Mouse (Mus musculus) activated CD4-positive, CD25-positive, alpha-beta regulatory T cell, adult 4 months (primary cell): ENCODE results near the gene Slc24a3. TPM values are rescaled to one million over a fixed set of nuclear protein-coding genes. Genes with fewer than 3 reads are reported as not detected.

Source experiments
- ATAC-seq: one replicate; pipeline ENCODE4 v1.8.0; 2017
- polyA plus RNA-seq, 2 experiments: library from polyadenylated mRNA; unstranded; fragments of 100-300 nt; shearing (Covaris generic); gene quantifications; one replicate each; pipeline ENCODE4 v1.2.1; 2017

Gene Slc24a3
- polyA plus RNA-seq, 2 experiments from 2014 or later: 0.56 to 0.76 TPM

- no peak for ATAC-seq
Observed at GRCm38 (mm10) chr2:145368701-145369100, 201.1 kb downstream of the Slc24a3 start.

- ATAC-seq: no peak
Observed at GRCm38 (mm10) chr2:145370795-145371194, 203.2 kb downstream of the Slc24a3 start.

- no peak for ATAC-seq
Observed at GRCm38 (mm10) chr2:145373803-145374202, 206.2 kb downstream of the Slc24a3 start.

- no peak for ATAC-seq
Observed at GRCm38 (mm10) chr2:145382908-145383770, 215.6 kb downstream of the Slc24a3 start.

- no peak for ATAC-seq
Observed at GRCm38 (mm10) chr2:145384221-145384620, 216.7 kb downstream of the Slc24a3 start.

GRCm38 (mm10) chr2:145385220-145385619, 217.7 kb downstream of the Slc24a3 start:
- no peak for ATAC-seq

GRCm38 (mm10) chr2:145385773-145386172, 218.2 kb downstream of the Slc24a3 start:
- ATAC-seq: no peak

GRCm38 (mm10) chr2:145395804-145396203, 228.2 kb downstream of the Slc24a3 start:
- no peak for ATAC-seq

- no peak for ATAC-seq
Observed at GRCm38 (mm10) chr2:145396579-145396978, 229.0 kb downstream of the Slc24a3 start.

- no peak for ATAC-seq
Observed at GRCm38 (mm10) chr2:145397456-145398206, 230.1 kb downstream of the Slc24a3 start.

GRCm38 (mm10) chr2:145401240-145401805, 233.8 kb downstream of the Slc24a3 start:
- no peak for ATAC-seq

GRCm38 (mm10) chr2:145401996-145402395, 234.4 kb downstream of the Slc24a3 start:
- ATAC-seq: no peak

- no peak for ATAC-seq
Observed at GRCm38 (mm10) chr2:145404818-145405531, 237.4 kb downstream of the Slc24a3 start.

GRCm38 (mm10) chr2:145405746-145406145, 238.2 kb downstream of the Slc24a3 start:
- ATAC-seq: no peak

GRCm38 (mm10) chr2:145417738-145418137, 250.2 kb downstream of the Slc24a3 start:
- ATAC-seq: no peak

GRCm38 (mm10) chr2:145419078-145419477, 251.5 kb downstream of the Slc24a3 start:
- ATAC-seq: no peak

GRCm38 (mm10) chr2:145420967-145421888, 253.7 kb downstream of the Slc24a3 start:
- ATAC-seq: no peak

- ATAC-seq: no peak
Observed at GRCm38 (mm10) chr2:145421889-145422212, 254.3 kb downstream of the Slc24a3 start.

GRCm38 (mm10) chr2:145429982-145430381, 262.4 kb downstream of the Slc24a3 start:
- no peak for ATAC-seq

- ATAC-seq: no peak
Observed at GRCm38 (mm10) chr2:145434068-145434467, 266.5 kb downstream of the Slc24a3 start.

- ATAC-seq: no peak
Observed at GRCm38 (mm10) chr2:145438336-145438735, 270.8 kb downstream of the Slc24a3 start.

GRCm38 (mm10) chr2:145439755-145440154, 272.2 kb downstream of the Slc24a3 start:
- ATAC-seq: no peak
